Mouse (Mus musculus): ENCODE measurements around the gene Mdh2. TPM values are rescaled to one million over a fixed set of nuclear protein-coding genes. Genes with fewer than 3 reads are reported as not detected.

Mdh2 gene
- polyA plus RNA-seq, 1 experiment from 2014 or later: 587 TPM

DNA sequence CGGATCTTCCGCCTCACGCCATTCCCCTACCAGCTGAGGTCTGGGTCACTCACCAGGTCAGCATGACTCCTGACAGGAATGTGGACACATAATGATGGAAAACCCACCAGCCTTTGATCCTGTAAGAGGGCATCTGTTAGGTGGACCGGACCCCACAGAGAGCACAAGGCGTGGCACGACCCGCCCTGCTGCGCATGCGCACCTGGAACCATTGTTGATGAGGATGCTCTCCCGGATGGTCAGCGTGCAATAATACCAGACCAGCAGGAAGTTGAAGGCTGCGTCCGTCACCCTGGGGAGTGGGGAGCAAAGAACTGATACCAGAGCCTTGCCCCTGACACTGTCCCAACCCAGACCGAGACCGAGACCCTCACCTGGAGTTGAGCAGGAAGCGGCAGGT, 41.7 kb upstream of the Mdh2 start:
- H3K36me3 ChIP-seq (ENCODE audit: control insufficient read depth, insufficient read depth, low read length): peaks cover 85% of the 10 kb centered on the region
- H3K4me1 ChIP-seq (ENCODE audit: control insufficient read depth, insufficient read depth, low read length): no peaks in the 10 kb centered on the region
- 96% methylated on average over 16 of the region's 16 CpGs for WGBS
- H3K9ac ChIP-seq (replicated peaks; ENCODE audit: low read length): no peak overlapping the region
- H3K9me3 ChIP-seq (ENCODE audit: control insufficient read depth, low read length): no peaks in the 10 kb centered on the region
- no peaks in the 10 kb centered on the region for H3K27me3 ChIP-seq (ENCODE audit: control insufficient read depth, insufficient read depth, low read length)
- no peak overlapping the region for H3K27ac ChIP-seq (replicated peaks; ENCODE audit: low read depth, low read length)
- DNase-seq: no peak
- H3K4me2 ChIP-seq (ENCODE audit: low read length): no peak overlapping the region
- no peak overlapping the region for H3K4me3 ChIP-seq (replicated peaks; ENCODE audit: low read depth, low read length)
- ATAC-seq (ENCODE audit: low FRiP score, low TSS enrichment): no peak

DNA sequence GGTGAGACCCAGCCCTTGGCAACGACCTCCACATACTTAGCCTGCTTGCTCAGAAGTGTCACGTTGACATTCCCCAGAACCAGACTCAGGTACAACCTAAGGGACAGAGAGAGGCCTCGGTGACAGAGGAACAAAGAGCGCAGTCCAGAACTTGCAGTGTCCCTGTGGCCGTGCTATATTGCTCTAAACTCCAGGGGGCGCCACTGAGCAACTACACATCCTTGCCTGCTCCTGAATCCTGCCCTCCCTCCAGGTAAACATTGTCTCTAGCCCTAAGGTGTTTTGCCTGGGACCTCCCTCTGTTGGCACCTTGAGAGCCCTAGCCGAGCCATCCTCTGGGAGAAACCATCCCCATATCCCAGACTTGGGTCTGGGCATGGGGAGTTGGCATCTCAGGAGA, 41.1 kb upstream of the Mdh2 start:
- Histone ChIP-seq H3K4me3 (replicated peaks; ENCODE audit: low read depth, low read length) (no peak overlapping the region), H3K36me3 (ENCODE audit: control insufficient read depth, insufficient read depth, low read length) (peaks cover 85% of the 10 kb centered on the region), H3K4me2 (ENCODE audit: low read length) (no peak overlapping the region), H3K4me1 (ENCODE audit: control insufficient read depth, insufficient read depth, low read length) (no peaks in the 10 kb centered on the region), H3K9me3 (ENCODE audit: control insufficient read depth, low read length) (no peaks in the 10 kb centered on the region), H3K9ac (replicated peaks; ENCODE audit: low read length) (no peak overlapping the region), H3K27ac (replicated peaks; ENCODE audit: low read depth, low read length) (no peak overlapping the region), H3K27me3 (ENCODE audit: control insufficient read depth, insufficient read depth, low read length) (no peaks in the 10 kb centered on the region)
- DNase-seq (no peak), ATAC-seq (ENCODE audit: low FRiP score, low TSS enrichment) (no peak)
- 80% methylated on average over 7 of the region's 7 CpGs for WGBS

- no peak overlapping the region for H3K9ac ChIP-seq (replicated peaks; ENCODE audit: low read length)
- ATAC-seq (ENCODE audit: low FRiP score, low TSS enrichment): no peak
- H3K4me2 ChIP-seq (ENCODE audit: low read length): no peak overlapping the region
- peaks cover 74% of the 10 kb centered on the region for H3K36me3 ChIP-seq (ENCODE audit: control insufficient read depth, insufficient read depth, low read length)
- H3K27me3 ChIP-seq (ENCODE audit: control insufficient read depth, insufficient read depth, low read length): no peaks in the 10 kb centered on the region
- H3K4me3 ChIP-seq (replicated peaks; ENCODE audit: low read depth, low read length): no peak overlapping the region
- H3K9me3 ChIP-seq (ENCODE audit: control insufficient read depth, low read length): no peaks in the 10 kb centered on the region
- peaks cover 4% of the 10 kb centered on the region; the same call in 1 of the 2 replicates for H3K4me1 ChIP-seq (ENCODE audit: control insufficient read depth, insufficient read depth, low read length)
- 28% methylated on average over 6 of the region's 6 CpGs for WGBS
- no peak overlapping the region for H3K27ac ChIP-seq (replicated peaks; ENCODE audit: low read depth, low read length)
- DNase-seq: peak; percentile 20
These were observed 40.0 kb upstream of the Mdh2 start for GRCm38 (mm10) chr5:135738266-135738665.

- WGBS: 71% methylated on average over 10 of the region's 10 CpGs
- DNase-seq: no peak
- H3K9ac ChIP-seq (replicated peaks; ENCODE audit: low read length): no peak overlapping the region
- H3K4me2 ChIP-seq (ENCODE audit: low read length): no peak overlapping the region
- H3K27me3 ChIP-seq (ENCODE audit: control insufficient read depth, insufficient read depth, low read length): no peaks in the 10 kb centered on the region
- no peak overlapping the region for H3K27ac ChIP-seq (replicated peaks; ENCODE audit: low read depth, low read length)
- H3K36me3 ChIP-seq (ENCODE audit: control insufficient read depth, insufficient read depth, low read length): peaks cover 35% of the 10 kb centered on the region
- no peak overlapping the region for H3K4me3 ChIP-seq (replicated peaks; ENCODE audit: low read depth, low read length)
- ATAC-seq (ENCODE audit: low FRiP score, low TSS enrichment): no peak
- H3K9me3 ChIP-seq (ENCODE audit: control insufficient read depth, low read length): no peaks in the 10 kb centered on the region; the same call in 1 of the 2 replicates
- peaks cover 8% of the 10 kb centered on the region; the same call in 1 of the 2 replicates for H3K4me1 ChIP-seq (ENCODE audit: control insufficient read depth, insufficient read depth, low read length)
These were observed 36.1 kb upstream of the Mdh2 start for GRCm38 (mm10) chr5:135742156-135742555.

GRCm38 (mm10) chr5:135742941-135743740, 35.1 kb upstream of the Mdh2 start:
- peak; percentile 62 for DNase-seq
- Histone ChIP-seq H3K27me3 (ENCODE audit: control insufficient read depth, insufficient read depth, low read length) (no peaks in the 10 kb centered on the region), H3K4me2 (ENCODE audit: low read length) (peak overlapping the region; percentile 86), H3K4me1 (ENCODE audit: control insufficient read depth, insufficient read depth, low read length) (peaks cover 8% of the 10 kb centered on the region; the same call in 1 of the 2 replicates), H3K4me3 (replicated peaks; ENCODE audit: low read depth, low read length) (peak overlapping the region; percentile 89), H3K9me3 (ENCODE audit: control insufficient read depth, low read length) (peaks cover 6% of the 10 kb centered on the region; the same call in 1 of the 2 replicates), H3K27ac (replicated peaks; ENCODE audit: low read depth, low read length) (no peak overlapping the region), H3K36me3 (ENCODE audit: control insufficient read depth, insufficient read depth, low read length) (peaks cover 25% of the 10 kb centered on the region), H3K9ac (replicated peaks; ENCODE audit: low read length) (peak overlapping the region; percentile 86)
- peak; percentile 71; the same call in 1 of the 2 replicates for ATAC-seq (ENCODE audit: low FRiP score, low TSS enrichment)
- WGBS: 19% methylated on average over 18 of the region's 18 CpGs

- Histone ChIP-seq H3K27me3 (ENCODE audit: control insufficient read depth, insufficient read depth, low read length) (no peaks in the 10 kb centered on the region), H3K9ac (replicated peaks; ENCODE audit: low read length) (peak within 1 kb of the TSS; percentile 86), H3K4me2 (ENCODE audit: low read length) (peak within 1 kb of the TSS; percentile 86), H3K4me3 (replicated peaks; ENCODE audit: low read depth, low read length) (peak within 1 kb of the TSS; percentile 89), H3K4me1 (ENCODE audit: control insufficient read depth, insufficient read depth, low read length) (peaks cover 8% of the 10 kb centered on the region; the same call in 1 of the 2 replicates), H3K36me3 (ENCODE audit: control insufficient read depth, insufficient read depth, low read length) (peaks cover 21% of the 10 kb centered on the region), H3K9me3 (ENCODE audit: control insufficient read depth, low read length) (peaks cover 6% of the 10 kb centered on the region; the same call in 1 of the 2 replicates), H3K27ac (replicated peaks; ENCODE audit: low read depth, low read length) (peak within 1 kb of the TSS; percentile 52)
- WGBS: under 1% methylated on average over 60 of the region's 60 CpGs
- ATAC-seq (ENCODE audit: low FRiP score, low TSS enrichment): peak; percentile 93
- peak; percentile 95 for DNase-seq
These were observed 34.3 kb upstream of the Mdh2 start, which contains the start of gene Tmem120a for GRCm38 (mm10) chr5:135743741-135744609. Tmem120a (minus strand) TSS chr5:135744448.

DNA sequence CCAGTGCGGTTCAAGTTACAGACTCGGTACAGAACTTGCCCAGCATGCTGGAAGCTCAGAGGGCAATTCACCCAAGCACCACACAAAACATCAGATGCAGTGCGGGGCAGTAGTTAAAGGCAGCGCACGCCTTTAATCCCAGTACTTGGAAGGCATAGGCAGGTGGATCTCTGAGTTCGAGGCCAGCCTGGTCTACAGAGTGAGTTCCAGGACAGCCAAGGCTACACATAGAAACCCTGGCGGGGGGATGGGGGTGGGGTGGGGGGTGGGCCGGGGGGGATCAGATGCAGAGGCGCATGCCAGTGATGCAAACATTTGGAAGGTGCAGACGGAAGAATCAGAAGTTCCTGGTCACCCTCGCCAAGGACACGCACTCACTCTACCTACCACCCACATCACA, 33.5 kb upstream of the Mdh2 start:
- Histone ChIP-seq H3K4me1 (ENCODE audit: control insufficient read depth, insufficient read depth, low read length) (peaks cover 8% of the 10 kb centered on the region; the same call in 1 of the 2 replicates), H3K9me3 (ENCODE audit: control insufficient read depth, low read length) (peaks cover 6% of the 10 kb centered on the region; the same call in 1 of the 2 replicates), H3K36me3 (ENCODE audit: control insufficient read depth, insufficient read depth, low read length) (peaks cover 17% of the 10 kb centered on the region), H3K4me2 (ENCODE audit: low read length) (peak overlapping the region; percentile 86), H3K9ac (replicated peaks; ENCODE audit: low read length) (peak overlapping the region; percentile 86; the same call in 1 of the 2 replicates), H3K27ac (replicated peaks; ENCODE audit: low read depth, low read length) (no peak overlapping the region), H3K27me3 (ENCODE audit: control insufficient read depth, insufficient read depth, low read length) (no peaks in the 10 kb centered on the region), H3K4me3 (replicated peaks; ENCODE audit: low read depth, low read length) (peak overlapping the region; percentile 89)
- WGBS: 21% methylated on average over 12 of the region's 12 CpGs
- ATAC-seq (ENCODE audit: low FRiP score, low TSS enrichment) (peak; percentile 3; the same call in 1 of the 2 replicates), DNase-seq (no peak)

GRCm38 (mm10) chr5:135751041-135751440, 27.2 kb upstream of the Mdh2 start:
- DNase-seq (no peak), ATAC-seq (ENCODE audit: low FRiP score, low TSS enrichment) (no peak)
- Histone ChIP-seq H3K4me3 (replicated peaks; ENCODE audit: low read depth, low read length) (no peak overlapping the region), H3K27ac (replicated peaks; ENCODE audit: low read depth, low read length) (no peak overlapping the region), H3K9me3 (ENCODE audit: control insufficient read depth, low read length) (peaks cover 6% of the 10 kb centered on the region; the same call in 1 of the 2 replicates), H3K4me1 (ENCODE audit: control insufficient read depth, insufficient read depth, low read length) (no peaks in the 10 kb centered on the region), H3K9ac (replicated peaks; ENCODE audit: low read length) (no peak overlapping the region), H3K36me3 (ENCODE audit: control insufficient read depth, insufficient read depth, low read length) (no peaks in the 10 kb centered on the region), H3K27me3 (ENCODE audit: control insufficient read depth, insufficient read depth, low read length) (no peaks in the 10 kb centered on the region), H3K4me2 (ENCODE audit: low read length) (no peak overlapping the region)
- WGBS: 88% methylated on average over 1 of the region's 1 CpGs

Measured in midbrain, embryonic 14.5 days (tissue).